9 mouse cellular contexts compared by ENCODE assay signal in the genomic region with DNA sequence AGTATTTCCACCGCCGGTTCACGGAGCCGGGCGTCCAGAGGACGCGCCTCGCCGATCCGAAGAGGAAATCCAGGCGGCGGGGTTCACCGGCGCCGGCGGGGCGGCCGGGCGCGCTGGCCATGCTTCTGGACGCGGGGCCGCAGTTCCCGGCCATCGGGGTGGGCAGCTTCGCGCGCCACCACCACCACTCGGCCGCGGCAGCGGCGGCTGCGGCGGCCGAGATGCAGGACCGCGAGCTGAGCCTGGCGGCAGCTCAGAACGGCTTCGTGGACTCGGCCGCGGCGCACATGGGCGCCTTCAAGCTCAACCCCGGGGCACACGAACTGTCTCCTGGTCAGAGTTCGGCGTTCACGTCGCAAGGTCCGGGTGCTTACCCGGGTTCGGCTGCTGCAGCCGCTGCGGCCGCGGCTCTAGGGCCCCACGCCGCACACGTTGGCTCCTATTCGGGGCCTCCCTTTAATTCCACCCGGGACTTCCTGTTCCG. TPM values are rescaled to one million over a fixed set of nuclear protein-coding genes. Genes with fewer than 3 reads are reported as not detected.
DNase-seq lines count a peak whose midpoint lies in the region; ATAC-seq lines count a peak whose summit lies in the region.
"Had no signal": no experiment of that assay in that cellular context is flagged by ENCODE, and none has a peak within 500 bp of the region (broad histone marks: within the 10 kb centered on the region; RNA-seq: fewer than 3 reads in every experiment).

No protein-coding gene starts in this region.

- peaks cover 59% of the 10 kb centered on the region for H3K27me3 ChIP-seq in forebrain, embryonic 12.5 days
- peaks cover 99% of the 10 kb centered on the region for H3K27me3 ChIP-seq in liver, embryonic 11.5 days (replicated peaks; ENCODE audit: control insufficient read depth, insufficient read depth, low read length)
- peaks cover 73% of the 10 kb centered on the region for H3K27me3 ChIP-seq in stomach, embryonic 14.5 days (ENCODE audit: control insufficient read depth, insufficient read depth, low read length)
- H3K27me3 ChIP-seq: CH12.LX had no signal

- peaks cover 16% of the 10 kb centered on the region; the same call in 1 of the 2 replicates for H3K36me3 ChIP-seq in forebrain, embryonic 12.5 days (replicated peaks)
- H3K36me3 ChIP-seq in liver, embryonic 11.5 days (ENCODE audit: control insufficient read depth, insufficient read depth, low read length), result no peaks in the 10 kb centered on the region
- H3K36me3 ChIP-seq in stomach, embryonic 14.5 days (ENCODE audit: control insufficient read depth, insufficient read depth, low read length), result no peaks in the 10 kb centered on the region

- peak overlapping the region; percentile 99 for H3K27ac ChIP-seq in forebrain, embryonic 12.5 days
- H3K27ac ChIP-seq in liver, embryonic 11.5 days (ENCODE audit: low read depth, low read length), result no peak overlapping the region
- H3K27ac ChIP-seq in stomach, embryonic 14.5 days (ENCODE audit: low read length), result no peak overlapping the region

- peak overlapping the region; percentile 99 for H3K9ac ChIP-seq in forebrain, embryonic 12.5 days
- H3K9ac ChIP-seq in liver, embryonic 11.5 days (ENCODE audit: low read depth, low read length), result no peak overlapping the region
- H3K9ac ChIP-seq in stomach, embryonic 14.5 days (replicated peaks; ENCODE audit: low read depth, low read length), result no peak overlapping the region

- H3K4me2 ChIP-seq in forebrain, embryonic 12.5 days, result peak overlapping the region; percentile 63
- H3K4me2 ChIP-seq in liver, embryonic 11.5 days, result peak overlapping the region; percentile 62
- H3K4me2 ChIP-seq in stomach, embryonic 14.5 days (replicated peaks; ENCODE audit: low read depth, low read length), result peak overlapping the region; percentile 52

- peaks cover 45% of the 10 kb centered on the region for H3K4me1 ChIP-seq in forebrain, embryonic 12.5 days
- peaks cover 7% of the 10 kb centered on the region; the same call in 1 of the 2 replicates for H3K4me1 ChIP-seq in liver, embryonic 11.5 days (replicated peaks; ENCODE audit: control insufficient read depth, insufficient read depth, low read length)
- H3K4me1 ChIP-seq in stomach, embryonic 14.5 days (ENCODE audit: control insufficient read depth, insufficient read depth, low read length), result peaks cover 16% of the 10 kb centered on the region

- WGBS in forebrain, embryonic 12.5 days, result under 1% methylated on average over 65 of the region's 65 CpGs
- WGBS in liver, embryonic 11.5 days, result 1% methylated on average over 53 of the region's 65 CpGs
- under 1% methylated on average over 55 of the region's 65 CpGs for WGBS in stomach, embryonic 14.5 days

- DNase-seq in embryo, embryonic 11 days, result peak; percentile 66
- DNase-seq in embryo, embryonic 10.5 days (ENCODE audit: low spot score), result no peak
- DNase-seq in B cell, adult 2 months, result peak; percentile 31 to 54
- no peak for DNase-seq in liver, embryonic 11.5 days (ENCODE audit: low spot score)
- DNase-seq in cerebellum, postnatal 10 days, result no peak

- H3K9me3 ChIP-seq in forebrain, embryonic 12.5 days, result no peaks in the 10 kb centered on the region
- H3K9me3 ChIP-seq in liver, embryonic 11.5 days (ENCODE audit: control insufficient read depth, low read length), result no peaks in the 10 kb centered on the region
- no peaks in the 10 kb centered on the region for H3K9me3 ChIP-seq in stomach, embryonic 14.5 days (ENCODE audit: control insufficient read depth, low read depth, low read length)

- no peak for ATAC-seq in forebrain, embryonic 12.5 days (ENCODE audit: low FRiP score)
- peak; percentile 15; the same call in 1 of the 2 replicates for ATAC-seq in liver, embryonic 11.5 days (replicated peaks; ENCODE audit: low FRiP score)
- no peak for ATAC-seq in stomach, embryonic 14.5 days (ENCODE audit: insufficient number of reproducible peaks, insufficient read depth, low FRiP score, low read depth)
- no peak for ATAC-seq in cerebellum, adult (ENCODE audit: insufficient number of reproducible peaks, low FRiP score, low TSS enrichment)

- H3K4me3 ChIP-seq in forebrain, embryonic 12.5 days (replicated peaks), result peak overlapping the region; percentile 90
- peak overlapping the region; percentile 44 for H3K4me3 ChIP-seq in liver, embryonic 11.5 days (ENCODE audit: low read depth, low read length)
- peak overlapping the region; percentile 29 for H3K4me3 ChIP-seq in stomach, embryonic 14.5 days (ENCODE audit: low read depth, low read length)

RNA-seq across cellular contexts. Expression of a gene that starts 0.4 kb away (rescaled TPM):
- polyA plus RNA-seq in forebrain, embryonic 12.5 days (2016; fragmentation: Nextera tagmentation; extraction: Ambion mirVana), result 12.7 and 16.3 TPM in 2 replicates
- polyA plus RNA-seq in liver, embryonic 11.5 days (2014; fragmentation: Nextera tagmentation; extraction: Ambion mirVana), result not detected in 2 replicates
- polyA plus RNA-seq in stomach, embryonic 14.5 days (2014; fragmentation: Nextera tagmentation; extraction: Ambion mirVana), result not detected in 2 replicates

RNA-seq across cellular contexts. Expression of a gene that starts 10.1 kb away (rescaled TPM):
- 18.6 and 25.8 TPM in 2 replicates for polyA plus RNA-seq in forebrain, embryonic 12.5 days (2016; fragmentation: Nextera tagmentation; extraction: Ambion mirVana)
- polyA plus RNA-seq in liver, embryonic 11.5 days (2014; fragmentation: Nextera tagmentation; extraction: Ambion mirVana), result 0.16 TPM in 1 of 2 replicates, not detected in the other
- polyA plus RNA-seq in stomach, embryonic 14.5 days (2014; fragmentation: Nextera tagmentation; extraction: Ambion mirVana), result not detected in 2 replicates

RNA-seq across cellular contexts. Expression of a gene that starts 14.8 kb away (rescaled TPM):
- 0.36 and 0.59 TPM in 2 replicates for polyA plus RNA-seq in forebrain, embryonic 12.5 days (2016; fragmentation: Nextera tagmentation; extraction: Ambion mirVana)
- not detected in 2 replicates for polyA plus RNA-seq in liver, embryonic 11.5 days (2014; fragmentation: Nextera tagmentation; extraction: Ambion mirVana)
- polyA plus RNA-seq in stomach, embryonic 14.5 days (2014; fragmentation: Nextera tagmentation; extraction: Ambion mirVana), result not detected in 2 replicates

RNA-seq across cellular contexts. Expression of a gene that starts 24.7 kb away (rescaled TPM):
- polyA plus RNA-seq in forebrain, embryonic 12.5 days (2016; fragmentation: Nextera tagmentation; extraction: Ambion mirVana), result 1.6 and 2.1 TPM in 2 replicates
- not detected in 2 replicates for polyA plus RNA-seq in liver, embryonic 11.5 days (2014; fragmentation: Nextera tagmentation; extraction: Ambion mirVana)
- polyA plus RNA-seq in stomach, embryonic 14.5 days (2014; fragmentation: Nextera tagmentation; extraction: Ambion mirVana), result not detected in 2 replicates

RNA-seq across cellular contexts. Expression of a gene that starts 58.5 kb away (rescaled TPM):
- polyA plus RNA-seq in forebrain, embryonic 12.5 days (2016; fragmentation: Nextera tagmentation; extraction: Ambion mirVana), result 34.7 and 38.6 TPM in 2 replicates
- polyA plus RNA-seq in liver, embryonic 11.5 days (2014; fragmentation: Nextera tagmentation; extraction: Ambion mirVana), result 18.1 and 20.3 TPM in 2 replicates
- 18.7 and 18.9 TPM in 2 replicates for polyA plus RNA-seq in stomach, embryonic 14.5 days (2014; fragmentation: Nextera tagmentation; extraction: Ambion mirVana)

Comparison
In these comparisons a context has a peak if more than half of its experiments do, and no peak if none do; other contexts are left out.
1. DNase-seq: peak in embryo, embryonic 11 days (single experiment) and B cell, adult 2 months (2 of 2); none in embryo, embryonic 10.5 days (single experiment), liver, embryonic 11.5 days (single experiment) and cerebellum, postnatal 10 days (0 of 2).
2. H3K4me3 ChIP-seq: peak in every context shown above with its lines; median percentile 90 in forebrain, embryonic 12.5 days; 44 in liver, embryonic 11.5 days; 29 in stomach, embryonic 14.5 days.
3. RNA of a gene that starts 0.4 kb away (polyA plus RNA-seq): 12.7 to 16.3 TPM in forebrain, embryonic 12.5 days; not detected in liver, embryonic 11.5 days and not detected in stomach, embryonic 14.5 days; every median in the first group is over 10 times any median in the second.
4. RNA of a gene that starts 10.1 kb away (polyA plus RNA-seq): 18.6 to 25.8 TPM in forebrain, embryonic 12.5 days; 0.16 TPM in liver, embryonic 11.5 days and not detected in stomach, embryonic 14.5 days; every median in the first group is over 10 times any median in the second.
5. Peak in every context shown above with its lines, with median percentiles within 50 percentile points of each other: H3K4me2 ChIP-seq.